Mouse (Mus musculus): ENCODE results near the gene Orai3. TPM values are rescaled to one million over a fixed set of nuclear protein-coding genes. Genes with fewer than 3 reads are reported as not detected.
"Not testable (repeated sequence)": the region's sequence is repeated elsewhere in the genome, so short reads cannot be mapped to it uniquely, and the experiment has no call there.

Orai3 gene
- polyA plus RNA-seq, 1 experiment, result 24.1 TPM

- H3K27ac ChIP-seq (ENCODE audit: insufficient read depth, low read length), result no peak overlapping the region
- H3K4me1 ChIP-seq (ENCODE audit: control insufficient read depth, insufficient read depth, low read length), result peaks cover 5% of the 10 kb centered on the region; the same call in 1 of the 2 replicates
- no peak for TF ChIP-seq CTCF (IDR thresholded peaks at IDR 0.05; ENCODE audit: borderline replicate concordance, insufficient read depth, low read depth, low read length)
- TF ChIP-seq POLR2A (IDR thresholded peaks at IDR 0.05; ENCODE audit: borderline replicate concordance, insufficient read depth, low read length), result no peak
- WGBS, result 90% methylated on average over 1 of the region's 1 CpGs
- H3K4me3 ChIP-seq (replicated peaks; ENCODE audit: insufficient read depth, low read depth, low read length), result no peak overlapping the region
- no peak for DNase-seq
- no peaks in the 10 kb centered on the region for H3K27me3 ChIP-seq (ENCODE audit: control insufficient read depth, insufficient read depth, low read length)
These were observed 2.9 kb downstream of the Orai3 start for GRCm38 (mm10) chr7:127772557-127772956.

- H3K27ac ChIP-seq (ENCODE audit: insufficient read depth, low read length), result peak overlapping the region; percentile 15; the same call in 1 of the 2 replicates
- no peaks in the 10 kb centered on the region for H3K27me3 ChIP-seq (ENCODE audit: control insufficient read depth, insufficient read depth, low read length)
- DNase-seq, result peak; percentile 81 to 84
- WGBS, result 36% methylated on average over 9 of the region's 9 CpGs
- peaks cover 5% of the 10 kb centered on the region; the same call in 1 of the 2 replicates for H3K4me1 ChIP-seq (ENCODE audit: control insufficient read depth, insufficient read depth, low read length)
- TF ChIP-seq POLR2A (IDR thresholded peaks at IDR 0.05; ENCODE audit: borderline replicate concordance, insufficient read depth, low read length) (no peak), CTCF (IDR thresholded peaks at IDR 0.05; ENCODE audit: borderline replicate concordance, insufficient read depth, low read depth, low read length) (peak; percentile 90)
- H3K4me3 ChIP-seq (replicated peaks; ENCODE audit: insufficient read depth, low read depth, low read length), result no peak overlapping the region
These were observed 4.2 kb downstream of the Orai3 start for GRCm38 (mm10) chr7:127773664-127774384.

- Histone ChIP-seq H3K27ac (ENCODE audit: insufficient read depth, low read length) (peak overlapping the region; percentile 100), H3K4me3 (replicated peaks; ENCODE audit: insufficient read depth, low read depth, low read length) (peak overlapping the region; percentile 93)
- H3K4me1 ChIP-seq (ENCODE audit: control insufficient read depth, insufficient read depth, low read length); H3K27me3 ChIP-seq (ENCODE audit: control insufficient read depth, insufficient read depth, low read length); DNase-seq: not testable (repeated sequence)
- 63% methylated on average over 7 of the region's 7 CpGs for WGBS
These were observed 6.2 kb downstream of the Orai3 start for GRCm38 (mm10) chr7:127775837-127776236.

GRCm38 (mm10) chr7:127776426-127776825 lies 6.8 kb downstream of the Orai3 start, which contains the start of gene Setd1a:
TSS of gene Setd1a (plus strand) at chr7:127776670.
- DNase-seq, result peak; percentile 89 to 91
- no peaks in the 10 kb centered on the region for H3K27me3 ChIP-seq (ENCODE audit: control insufficient read depth, insufficient read depth, low read length)
- TF ChIP-seq CTCF (IDR thresholded peaks at IDR 0.05; ENCODE audit: borderline replicate concordance, insufficient read depth, low read depth, low read length) (no peak), POLR2A (IDR thresholded peaks at IDR 0.05; ENCODE audit: borderline replicate concordance, insufficient read depth, low read length) (peak; percentile 58; the same call in 1 of the 2 replicates)
- H3K27ac ChIP-seq (ENCODE audit: insufficient read depth, low read length), result peak within 1 kb of the TSS; percentile 100
- peaks cover 5% of the 10 kb centered on the region; the same call in 1 of the 2 replicates for H3K4me1 ChIP-seq (ENCODE audit: control insufficient read depth, insufficient read depth, low read length)
- WGBS, result under 1% methylated on average over 23 of the region's 23 CpGs
- H3K4me3 ChIP-seq (replicated peaks; ENCODE audit: insufficient read depth, low read depth, low read length), result peak within 1 kb of the TSS; percentile 93

GRCm38 (mm10) chr7:127776878-127777473 lies 7.4 kb downstream of the Orai3 start:
- no peak for TF ChIP-seq CTCF (IDR thresholded peaks at IDR 0.05; ENCODE audit: borderline replicate concordance, insufficient read depth, low read depth, low read length)
- under 1% methylated on average over 69 of the region's 70 CpGs for WGBS

GRCm38 (mm10) chr7:127777474-127778266 lies 8.1 kb downstream of the Orai3 start:
- peak; percentile 64 to 76 for DNase-seq
- H3K27me3 ChIP-seq (ENCODE audit: control insufficient read depth, insufficient read depth, low read length), result no peaks in the 10 kb centered on the region
- peak overlapping the region; percentile 93 for H3K4me3 ChIP-seq (replicated peaks; ENCODE audit: insufficient read depth, low read depth, low read length)
- TF ChIP-seq CTCF (IDR thresholded peaks at IDR 0.05; ENCODE audit: borderline replicate concordance, insufficient read depth, low read depth, low read length) (no peak), POLR2A (IDR thresholded peaks at IDR 0.05; ENCODE audit: borderline replicate concordance, insufficient read depth, low read length) (peak; percentile 27; the same call in 1 of the 2 replicates)
- peak overlapping the region; percentile 100 for H3K27ac ChIP-seq (ENCODE audit: insufficient read depth, low read length)
- 2% methylated on average over 64 of the region's 66 CpGs for WGBS
- H3K4me1 ChIP-seq (ENCODE audit: control insufficient read depth, insufficient read depth, low read length), result peaks cover 5% of the 10 kb centered on the region; the same call in 1 of the 2 replicates

More at GRCm38 (mm10) chr7:127776878-127777473, 7.4 kb downstream of the Orai3 start:
- H3K27ac ChIP-seq (ENCODE audit: insufficient read depth, low read length), result peak overlapping the region; percentile 100
- peak overlapping the region; percentile 93 for H3K4me3 ChIP-seq (replicated peaks; ENCODE audit: insufficient read depth, low read depth, low read length)
- DNase-seq, result peak; percentile 98
- no peaks in the 10 kb centered on the region for H3K27me3 ChIP-seq (ENCODE audit: control insufficient read depth, insufficient read depth, low read length)
- H3K4me1 ChIP-seq (ENCODE audit: control insufficient read depth, insufficient read depth, low read length), result peaks cover 5% of the 10 kb centered on the region; the same call in 1 of the 2 replicates

- peak overlapping the region; percentile 93 for H3K4me3 ChIP-seq (replicated peaks; ENCODE audit: insufficient read depth, low read depth, low read length)
- no peak for DNase-seq
- 49% methylated on average over 4 of the region's 4 CpGs for WGBS
- no peaks in the 10 kb centered on the region for H3K27me3 ChIP-seq (ENCODE audit: control insufficient read depth, insufficient read depth, low read length)
- no peak overlapping the region for H3K27ac ChIP-seq (ENCODE audit: insufficient read depth, low read length)
- no peak for TF ChIP-seq CTCF (IDR thresholded peaks at IDR 0.05; ENCODE audit: borderline replicate concordance, insufficient read depth, low read depth, low read length)
- no peak for TF ChIP-seq POLR2A (IDR thresholded peaks at IDR 0.05; ENCODE audit: borderline replicate concordance, insufficient read depth, low read length)
- peaks cover 5% of the 10 kb centered on the region; the same call in 1 of the 2 replicates for H3K4me1 ChIP-seq (ENCODE audit: control insufficient read depth, insufficient read depth, low read length)
These were observed 8.7 kb downstream of the Orai3 start for GRCm38 (mm10) chr7:127778350-127778749.
